Mouse (Mus musculus) embryonic fibroblast, embryonic 13.5 days (primary cell): ENCODE results near the gene Zcchc17.

Source experiments
- CTCF ChIP-seq: IDR thresholded peaks from 2 replicates; pipeline ENCODE4 v1.5.1; 2011; ENCODE audit warnings: mild to moderate bottlenecking, control low read depth, low read length, moderate library complexity, borderline replicate concordance; ENCODE audit not compliant: insufficient read depth
- POLR2A ChIP-seq: IDR thresholded peaks from 2 replicates; pipeline ENCODE4 v1.6.1; 2011; ENCODE audit warnings: low read depth, mild to moderate bottlenecking, control low read depth, low read length, moderate library complexity

DNA sequence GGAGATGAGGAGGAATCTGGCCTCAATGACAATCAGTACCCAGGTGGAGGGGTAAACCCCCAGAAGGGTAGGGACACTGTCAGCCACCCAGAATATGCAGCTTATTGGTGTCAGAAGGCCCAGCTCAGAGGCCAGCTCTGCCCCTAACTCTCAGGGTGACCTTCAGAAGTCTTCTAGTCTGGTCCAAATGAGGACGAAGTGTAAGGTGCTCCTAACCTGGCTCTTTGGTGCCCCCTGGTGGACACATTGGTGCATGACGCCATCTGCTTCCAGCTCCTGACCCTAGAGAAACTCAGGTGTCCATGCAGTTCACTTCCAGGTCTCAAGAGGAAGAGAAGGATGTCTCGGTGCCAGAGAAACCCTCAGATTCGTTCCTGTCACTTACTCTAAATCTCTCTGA, 67.5 kb downstream of the Zcchc17 start:
- TF ChIP-seq CTCF (peak; percentile 93), POLR2A (no peak)
